Mouse (Mus musculus) intestine, embryonic 16.5 days (tissue): Measurements from ENCODE around the gene Supt7l. TPM values are rescaled to one million over a fixed set of nuclear protein-coding genes. Genes with fewer than 3 reads are reported as not detected.

Source experiments
- ATAC-seq: fragments of 200-750 bp; cut with Nextera tagmentation; 2 replicates; pipeline ENCODE4 v1.8.0; 2017; ENCODE audit warnings: moderate TSS enrichment, moderate library complexity
- H3K27ac ChIP-seq: fragments of 300-500 bp; sonication (generic); 2 replicates; pipeline ENCODE4 v1.5.1; 2014; ENCODE audit warnings: mild to moderate bottlenecking, low read length
- H3K27me3 ChIP-seq: fragments of 300-500 bp; sonication (generic); replicated peaks from 2 replicates; pipeline ENCODE4 v1.6.1; 2014; ENCODE audit warnings: low read length, control low read depth, mixed read lengths; ENCODE audit not compliant: control insufficient read depth, insufficient read depth
- H3K36me3 ChIP-seq: fragments of 300-500 bp; sonication (generic); 2 replicates; pipeline ENCODE4 v1.6.1; 2014; ENCODE audit warnings: low read length, control low read depth; ENCODE audit not compliant: control insufficient read depth, insufficient read depth
- H3K4me1 ChIP-seq: fragments of 300-500 bp; sonication (generic); 2 replicates; pipeline ENCODE4 v1.6.1; 2014; ENCODE audit warnings: low read length, control low read depth, mixed read lengths; ENCODE audit not compliant: control insufficient read depth, insufficient read depth
- H3K4me2 ChIP-seq: fragments of 300-500 bp; sonication (generic); 2 replicates; pipeline ENCODE4 v1.6.1; 2014; ENCODE audit warnings: low read depth, low read length, control low read depth
- H3K4me3 ChIP-seq: fragments of 300-500 bp; sonication (generic); 2 replicates; pipeline ENCODE4 v1.5.1; 2014; ENCODE audit warnings: mild to moderate bottlenecking, low read length
- H3K9ac ChIP-seq: fragments of 300-500 bp; sonication (generic); 2 replicates; pipeline ENCODE4 v1.6.1; 2014; ENCODE audit warnings: low read depth, low read length
- H3K9me3 ChIP-seq: fragments of 300-500 bp; sonication (generic); 2 replicates; pipeline ENCODE4 v1.6.1; 2016; ENCODE audit warnings: low read length, control low read depth; ENCODE audit not compliant: control insufficient read depth
- WGBS: fragments of 180-500 bp; shearing (Covaris S2); extraction: QIAGEN DNeasy Blood & Tissue Kit; methylation state at CpG from one replicate; pipeline ENCODE4 v1.1.7; 2014; 5-methylcytosine and 5-hydroxymethylcytosine counted together
- polyA plus RNA-seq: library from polyadenylated mRNA; unstranded; fragments of >200 nt; fragmentation: Nextera tagmentation; extraction: Ambion mirVana; gene quantifications from 2 replicates; pipeline ENCODE4 v1.2.1, GENCODE M21; 2015

Supt7l gene
- polyA plus RNA-seq, 1 experiment from 2014 or later: 18.7 TPM

- Histone ChIP-seq H3K4me3 (no peak overlapping the region), H3K4me1 (peaks cover 6% of the 10 kb centered on the region; the same call in 1 of the 2 replicates), H3K36me3 (no peaks in the 10 kb centered on the region), H3K9ac (peak overlapping the region; percentile 32; the same call in 1 of the 2 replicates), H3K27ac (no peak overlapping the region), H3K27me3 (no peaks in the 10 kb centered on the region), H3K9me3 (no peaks in the 10 kb centered on the region), H3K4me2 (no peak overlapping the region)
- 8% methylated on average over 6 of the region's 6 CpGs for WGBS
- ATAC-seq: 0 out of 2 replicates have a peak, but pooled peaks have one; percentile 42
Measured at GRCm38 (mm10) chr5:31563496-31563895, 35.9 kb upstream of the Supt7l start.

DNA sequence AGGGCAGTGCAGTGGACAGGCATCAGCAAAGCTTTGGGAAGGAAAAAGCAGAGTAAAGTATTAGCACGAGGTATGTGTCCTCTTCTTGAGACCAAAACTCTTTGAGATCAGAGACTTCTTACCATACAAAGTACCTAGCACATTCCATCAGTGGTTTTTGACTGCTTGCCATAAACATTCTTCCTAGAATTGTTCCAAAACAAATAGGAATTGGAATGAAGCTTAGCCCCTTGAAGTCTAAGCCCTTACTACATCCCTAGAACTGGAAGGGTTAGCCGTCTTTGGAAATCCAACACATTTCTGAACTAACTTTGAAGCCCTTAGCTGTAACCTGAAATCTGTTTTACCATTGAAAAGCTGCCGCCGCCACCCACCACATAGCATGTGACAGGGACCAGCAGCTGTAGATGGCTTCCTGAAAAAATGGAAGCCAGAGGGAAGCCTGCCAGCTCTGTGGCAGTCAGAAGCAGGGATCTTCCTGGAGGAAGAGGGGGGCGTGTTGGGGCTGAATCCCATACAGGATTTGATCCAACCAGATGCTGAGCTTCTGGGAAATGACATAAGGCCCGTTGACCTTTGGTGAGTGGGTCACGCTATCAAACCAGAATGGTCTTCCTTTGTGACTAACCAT, 34.5 kb upstream of the Supt7l start:
- Histone ChIP-seq H3K27ac (peak overlapping the region; percentile 2; the same call in 1 of the 2 replicates), H3K4me3 (no peak overlapping the region), H3K36me3 (no peaks in the 10 kb centered on the region), H3K27me3 (no peaks in the 10 kb centered on the region), H3K9me3 (no peaks in the 10 kb centered on the region), H3K4me2 (no peak overlapping the region), H3K4me1 (peaks cover 6% of the 10 kb centered on the region; the same call in 1 of the 2 replicates), H3K9ac (no peak overlapping the region)
- WGBS: 79% methylated on average over 7 of the region's 7 CpGs
- ATAC-seq: no peak

DNA sequence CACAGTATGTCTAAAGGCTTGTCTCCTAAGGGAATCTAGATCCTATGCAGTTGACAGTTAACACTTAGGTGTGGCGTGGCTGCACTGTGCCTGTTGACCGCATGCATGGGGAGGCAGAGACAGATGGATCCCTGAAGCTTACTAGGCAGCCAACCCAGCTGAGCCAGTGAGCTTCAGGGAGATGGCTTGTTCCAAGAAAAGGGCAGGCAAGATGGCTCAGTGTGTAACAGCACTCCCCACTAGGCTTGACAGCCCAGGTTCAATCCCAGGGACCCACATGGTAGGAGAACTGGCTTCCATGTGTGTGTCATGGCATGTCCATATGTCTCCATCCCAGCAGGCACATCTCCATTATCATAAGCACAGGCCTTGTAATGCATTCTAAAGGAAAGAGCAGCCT, 32.7 kb upstream of the Supt7l start:
- H3K4me2 ChIP-seq: no peak overlapping the region
- peaks cover 6% of the 10 kb centered on the region; the same call in 1 of the 2 replicates for H3K4me1 ChIP-seq
- 0 out of 2 replicates have a peak, but pooled peaks cover 5% of the 10 kb centered on the region for H3K36me3 ChIP-seq
- no peak overlapping the region for H3K9ac ChIP-seq
- no peak for ATAC-seq
- 96% methylated on average over 2 of the region's 2 CpGs for WGBS
- no peaks in the 10 kb centered on the region for H3K9me3 ChIP-seq
- no peak overlapping the region for H3K4me3 ChIP-seq
- no peaks in the 10 kb centered on the region for H3K27me3 ChIP-seq
- H3K27ac ChIP-seq: no peak overlapping the region

DNA sequence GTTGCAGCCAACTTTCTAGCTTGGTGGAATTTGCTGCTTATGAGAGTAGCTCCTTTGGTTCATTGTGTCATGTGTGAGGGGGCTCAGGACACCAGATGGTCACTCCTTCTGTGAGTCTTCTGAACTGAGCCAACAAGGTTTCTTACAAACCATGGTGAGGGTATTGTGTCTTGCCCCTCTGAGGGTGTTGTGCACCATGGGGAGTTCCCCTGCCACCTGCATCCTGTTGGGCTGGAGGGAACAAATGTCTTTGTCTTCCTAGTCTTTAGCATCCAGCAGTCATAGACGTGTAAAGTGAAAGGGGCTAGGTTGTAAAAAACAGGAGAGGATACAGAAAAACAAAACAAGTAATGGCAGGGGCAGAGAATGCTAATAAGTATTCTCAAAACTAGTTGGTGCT, 31.8 kb upstream of the Supt7l start:
- no peak overlapping the region for H3K9ac ChIP-seq
- H3K36me3 ChIP-seq: 0 out of 2 replicates have a peak, but pooled peaks cover 5% of the 10 kb centered on the region
- no peak for ATAC-seq
- WGBS: 60% methylated on average over 1 of the region's 1 CpGs
- peaks cover 6% of the 10 kb centered on the region; the same call in 1 of the 2 replicates for H3K4me1 ChIP-seq
- no peak overlapping the region for H3K4me3 ChIP-seq
- no peaks in the 10 kb centered on the region for H3K27me3 ChIP-seq
- no peak overlapping the region for H3K27ac ChIP-seq
- H3K4me2 ChIP-seq: no peak overlapping the region
- no peaks in the 10 kb centered on the region for H3K9me3 ChIP-seq

- Histone ChIP-seq H3K9me3 (no peaks in the 10 kb centered on the region), H3K36me3 (peaks cover 10% of the 10 kb centered on the region), H3K27ac (no peak overlapping the region), H3K4me1 (no peaks in the 10 kb centered on the region), H3K27me3 (no peaks in the 10 kb centered on the region), H3K4me3 (no peak overlapping the region), H3K4me2 (no peak overlapping the region), H3K9ac (no peak overlapping the region)
- WGBS: 89% methylated on average over 2 of the region's 2 CpGs
- no peak for ATAC-seq
Measured at GRCm38 (mm10) chr5:31535228-31535627, 7.6 kb upstream of the Supt7l start.

DNA sequence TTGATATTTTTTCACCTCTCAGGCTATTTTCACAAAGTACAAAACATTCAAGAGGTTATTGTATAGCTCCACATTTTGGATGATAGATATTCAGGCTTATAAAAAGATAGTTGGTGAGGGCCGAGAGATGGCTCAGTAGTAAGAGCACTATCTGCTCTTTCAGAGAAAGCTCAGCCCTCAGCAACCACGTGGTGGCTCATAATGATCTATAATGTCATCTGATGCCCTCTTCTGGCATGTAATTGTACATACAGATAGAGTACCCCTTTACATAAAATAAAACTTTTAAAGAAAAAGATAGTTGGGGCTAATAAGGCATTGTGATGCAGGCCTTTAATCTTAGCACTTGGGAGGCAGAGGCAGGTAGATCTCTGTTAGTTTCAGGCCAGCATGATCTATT, 953 bp upstream of the Supt7l start:
- Histone ChIP-seq H3K9me3 (no peaks in the 10 kb centered on the region), H3K4me2 (no peak overlapping the region), H3K36me3 (peaks cover 5% of the 10 kb centered on the region; the same call in 1 of the 2 replicates), H3K27ac (no peak overlapping the region), H3K4me3 (no peak overlapping the region), H3K9ac (no peak overlapping the region), H3K4me1 (peaks cover 9% of the 10 kb centered on the region), H3K27me3 (no peaks in the 10 kb centered on the region)
- WGBS: 46% methylated on average over 2 of the region's 2 CpGs
- ATAC-seq: no peak

- Histone ChIP-seq H3K27ac (peak overlapping the region; percentile 90), H3K9me3 (no peaks in the 10 kb centered on the region), H3K9ac (peak overlapping the region; percentile 92), H3K4me1 (peaks cover 9% of the 10 kb centered on the region), H3K4me2 (peak overlapping the region; percentile 90), H3K36me3 (peaks cover 8% of the 10 kb centered on the region), H3K4me3 (peak overlapping the region; percentile 99), H3K27me3 (no peaks in the 10 kb centered on the region)
- ATAC-seq: peak; percentile 49
- 2% methylated on average over 40 of the region's 40 CpGs for WGBS
Measured at GRCm38 (mm10) chr5:31527117-31527680, 408 bp downstream of the Supt7l start.

GRCm38 (mm10) chr5:31526354-31527116, 1.1 kb downstream of the Supt7l start, which contains the start of gene Slc4a1ap:
Gene Slc4a1ap, plus strand, starts transcription at chr5:31526995.
- Histone ChIP-seq H3K27me3 (no peaks in the 10 kb centered on the region), H3K4me2 (peak within 1 kb of the TSS; percentile 90), H3K4me1 (peaks cover 9% of the 10 kb centered on the region), H3K4me3 (peak within 1 kb of the TSS; percentile 99), H3K9me3 (no peaks in the 10 kb centered on the region), H3K9ac (peak within 1 kb of the TSS; percentile 92), H3K36me3 (peaks cover 8% of the 10 kb centered on the region), H3K27ac (peak within 1 kb of the TSS; percentile 90)
- ATAC-seq: peak; percentile 86
- WGBS: under 1% methylated on average over 28 of the region's 28 CpGs

DNA sequence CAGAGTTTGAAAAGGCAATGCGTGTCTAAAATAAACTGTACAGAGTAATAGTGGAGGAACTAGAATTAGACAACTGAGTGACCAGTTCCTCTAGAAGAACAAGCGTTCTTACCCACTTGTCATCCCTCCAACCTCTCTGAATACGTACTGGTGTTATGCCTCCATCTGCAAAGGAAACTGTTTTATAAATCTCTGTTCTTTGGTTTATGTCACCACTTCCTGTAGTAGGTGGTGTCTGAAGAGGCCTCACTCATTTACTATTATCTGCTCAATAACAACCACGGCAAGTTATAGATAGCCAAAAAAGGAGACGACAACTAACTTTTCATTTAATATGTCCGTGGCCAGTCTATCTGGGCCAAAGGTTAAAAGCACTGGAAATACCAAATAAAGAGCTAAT, 7.1 kb downstream of the Supt7l start:
- 85% methylated on average over 6 of the region's 6 CpGs for whole genome bisulfite sequencing
- Histone ChIP-seq H3K27me3 (no peaks in the 10 kb centered on the region), H3K4me2 (no peak overlapping the region), H3K9ac (no peak overlapping the region), H3K36me3 (peaks cover 4% of the 10 kb centered on the region; the same call in 1 of the 2 replicates), H3K9me3 (no peaks in the 10 kb centered on the region), H3K27ac (no peak overlapping the region), H3K4me1 (no peaks in the 10 kb centered on the region; the same call in 1 of the 2 replicates), H3K4me3 (no peak overlapping the region)
- no peak for ATAC-seq
